Mouse (Mus musculus): Measurements from ENCODE around the gene Dus1l. TPM values are rescaled to one million over a fixed set of nuclear protein-coding genes. Genes with fewer than 3 reads are reported as not detected.

Dus1l gene
- polyA plus RNA-seq (2014; fragmentation: Illumina TruSeq; extraction: RNeasy Lipid Tissue Mini Kit (QIAGEN cat#74804)), result 3.3 TPM

DNA sequence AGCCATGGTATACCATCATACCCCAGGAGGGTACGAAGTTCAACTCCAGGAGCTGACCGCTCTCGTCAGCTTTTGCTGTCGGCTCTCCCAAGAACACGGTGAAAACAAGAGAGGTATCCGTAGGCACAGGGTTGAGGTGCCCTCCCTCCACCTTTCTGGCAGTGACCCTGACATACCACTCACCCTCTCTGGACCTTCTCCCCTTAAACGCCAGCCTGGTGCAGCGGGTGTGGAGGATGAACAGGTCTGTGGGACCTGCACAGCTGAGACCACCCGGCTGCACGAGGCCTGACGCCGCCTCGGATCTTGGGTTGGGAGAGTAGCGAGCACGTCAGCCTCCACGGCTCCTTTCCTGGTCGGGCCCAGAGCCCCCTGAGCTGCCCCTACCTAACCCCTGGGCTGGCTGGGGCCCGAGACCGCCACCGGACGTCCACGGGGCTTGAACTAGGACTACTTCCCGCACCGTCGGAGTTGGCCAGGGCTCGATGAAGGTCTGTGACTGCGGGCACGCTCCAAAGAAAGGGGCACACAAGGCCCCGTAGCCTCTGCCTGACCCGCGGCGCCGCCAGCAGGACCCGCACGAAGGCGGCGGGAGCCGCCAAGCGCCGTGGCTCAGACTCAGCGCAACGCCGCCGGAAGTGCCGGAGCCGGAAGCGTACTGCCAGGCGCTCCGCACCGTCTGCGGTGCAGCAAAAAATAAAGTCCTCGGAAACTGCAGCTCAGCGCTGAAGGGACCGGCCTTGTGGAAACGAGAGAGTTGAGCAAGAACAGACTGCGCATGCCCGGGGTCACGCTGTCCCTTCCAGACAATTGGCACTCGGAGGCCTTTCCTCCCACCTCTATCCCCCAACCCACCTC, at the start of gene Dus1l:
TSS of gene Dus1l (minus strand) at position 648 of the 858 bp plus-strand sequence.

DNA sequence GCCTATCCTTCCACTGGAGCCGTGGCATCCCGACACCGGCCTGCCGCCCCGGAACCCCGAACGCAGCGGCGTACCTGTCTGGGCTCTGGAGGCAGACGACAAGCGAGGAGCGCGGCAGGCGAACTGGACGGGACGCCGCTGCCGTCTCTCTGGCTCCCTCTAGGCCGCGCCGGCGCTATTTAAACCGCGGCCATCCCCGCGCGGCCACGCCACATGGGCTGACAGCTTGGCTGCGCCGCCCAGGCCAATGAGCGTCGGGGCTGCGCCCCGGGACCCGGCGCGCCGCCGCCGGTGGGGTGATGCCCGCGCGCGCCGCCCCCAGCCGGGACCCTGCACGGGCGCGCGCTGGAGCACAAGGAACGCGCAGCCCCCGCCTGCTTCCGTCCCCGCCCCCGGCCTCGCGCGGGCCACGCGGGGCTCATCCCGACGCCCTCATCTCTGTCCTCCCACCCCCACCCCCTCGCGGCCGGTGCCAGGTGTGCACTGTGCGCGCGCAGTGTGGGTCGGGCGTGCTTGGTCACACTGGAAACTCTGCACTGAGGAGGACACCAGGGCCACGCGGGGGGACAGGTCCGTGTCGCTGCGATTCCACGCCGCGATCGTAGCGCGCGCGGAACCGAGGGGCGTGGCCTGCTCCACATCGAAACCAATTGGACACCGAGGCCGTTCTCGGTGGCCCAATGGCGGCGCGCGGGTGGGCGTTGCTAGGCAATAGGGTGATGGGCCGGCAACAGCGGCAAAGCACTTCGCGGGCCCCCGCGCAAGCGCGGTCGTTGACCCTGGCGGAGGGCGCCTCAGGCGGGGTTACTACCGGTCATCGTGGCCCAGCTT, 28.0 kb upstream of the Dus1l start, which contains the start of gene Fasn:
TSS of gene Fasn (minus strand) at position 592 of the 831 bp plus-strand sequence.

DNA sequence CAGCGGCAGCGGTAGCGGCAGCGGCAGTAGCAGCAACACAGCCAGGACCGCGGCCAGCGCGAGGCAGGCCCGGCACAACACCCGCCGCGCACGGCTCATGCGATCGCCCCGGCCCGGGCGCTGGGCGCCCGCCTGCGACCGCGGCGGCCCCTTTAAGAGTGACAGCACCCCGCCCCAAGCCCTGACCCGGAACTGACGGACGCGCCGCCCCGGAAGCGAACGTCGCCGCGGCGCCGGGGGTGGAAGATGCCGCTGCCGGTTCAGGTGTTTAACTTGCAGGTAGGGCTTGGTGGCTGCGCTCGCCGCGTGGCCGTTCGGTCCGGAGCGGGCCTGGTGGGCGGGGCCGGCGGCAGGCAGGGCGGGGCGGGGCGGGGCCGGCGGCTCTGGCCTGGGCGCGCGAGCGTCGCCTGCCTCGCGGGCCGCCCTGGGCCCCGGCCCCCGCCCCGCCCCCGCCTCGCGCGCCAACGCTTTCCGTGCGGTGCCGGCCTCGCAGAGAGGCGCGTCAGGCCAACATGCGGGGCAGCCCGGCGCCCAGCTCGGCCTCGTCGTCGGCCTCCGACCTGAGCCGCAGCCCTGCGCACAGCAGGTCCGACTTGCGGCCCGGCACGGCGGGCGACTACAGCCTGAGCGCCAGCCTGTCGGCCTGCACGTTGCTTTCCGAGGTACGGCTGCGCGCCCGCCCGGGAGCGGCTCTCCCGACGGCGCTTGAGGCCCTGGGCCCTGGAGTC, 12.0 kb downstream of the Dus1l start, which contains the start of the genes Rfng and Gps1:
TSS of gene Rfng (minus strand) at position 144 of the 728 bp plus-strand sequence.
TSS of gene Gps1 (plus strand) at position 209 of the 728 bp plus-strand sequence.

DNA sequence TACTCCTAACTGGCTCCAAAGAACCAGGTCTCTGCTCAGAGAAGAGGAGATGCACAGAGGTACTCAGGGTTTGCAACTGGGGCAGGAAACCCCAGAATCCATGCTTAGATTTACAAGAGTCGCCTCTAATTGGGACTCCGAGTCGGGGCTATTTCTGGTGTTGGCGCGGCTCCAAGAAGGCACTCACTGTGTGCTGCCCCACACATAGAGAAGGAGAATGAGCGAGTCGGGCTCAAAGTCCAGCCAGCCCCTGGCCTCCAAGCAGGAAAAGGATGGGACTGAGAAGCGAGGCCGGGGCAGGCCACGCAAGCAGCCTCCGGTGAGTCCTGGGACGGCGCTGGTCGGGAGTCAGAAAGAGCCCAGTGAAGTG, 33.5 kb downstream of the Dus1l start, which contains the start of gene Hmga1b:
TSS of gene Hmga1b (plus strand) at position 123 of the 370 bp plus-strand sequence.

Other genes starting within 250 kb of the Dus1l start
- 1.5 TPM for gene Mcrip1, start 246.7 kb downstream of the Dus1l start, polyA plus RNA-seq (2014; fragmentation: Illumina TruSeq; extraction: RNeasy Lipid Tissue Mini Kit (QIAGEN cat#74804))
- gene Ppp1r27, start 245.3 kb downstream of the Dus1l start, polyA plus RNA-seq (2014; fragmentation: Illumina TruSeq; extraction: RNeasy Lipid Tissue Mini Kit (QIAGEN cat#74804)), result not detected
- gene P4hb, start 223.2 kb downstream of the Dus1l start, polyA plus RNA-seq (2014; fragmentation: Illumina TruSeq; extraction: RNeasy Lipid Tissue Mini Kit (QIAGEN cat#74804)), result 235 TPM
- gene Arhgdia, start 214.8 kb downstream of the Dus1l start, polyA plus RNA-seq (2014; fragmentation: Illumina TruSeq; extraction: RNeasy Lipid Tissue Mini Kit (QIAGEN cat#74804)), result 29.1 TPM
- gene Alyref, start 198.0 kb downstream of the Dus1l start, polyA plus RNA-seq (2014; fragmentation: Illumina TruSeq; extraction: RNeasy Lipid Tissue Mini Kit (QIAGEN cat#74804)), result 37.9 TPM
- 5.8 TPM for gene Anapc11, start 198.0 kb downstream of the Dus1l start, polyA plus RNA-seq (2014; fragmentation: Illumina TruSeq; extraction: RNeasy Lipid Tissue Mini Kit (QIAGEN cat#74804))
- not detected for gene Npb, start 187.9 kb downstream of the Dus1l start, polyA plus RNA-seq (2014; fragmentation: Illumina TruSeq; extraction: RNeasy Lipid Tissue Mini Kit (QIAGEN cat#74804))
- gene Pcyt2, start 178.5 kb downstream of the Dus1l start, polyA plus RNA-seq (2014; fragmentation: Illumina TruSeq; extraction: RNeasy Lipid Tissue Mini Kit (QIAGEN cat#74804)), result 3.4 TPM
- 3.2 TPM for gene Sirt7, start 171.2 kb downstream of the Dus1l start, polyA plus RNA-seq (2014; fragmentation: Illumina TruSeq; extraction: RNeasy Lipid Tissue Mini Kit (QIAGEN cat#74804))
- 10.4 TPM for gene Mafg, start 162.8 kb downstream of the Dus1l start, polyA plus RNA-seq (2014; fragmentation: Illumina TruSeq; extraction: RNeasy Lipid Tissue Mini Kit (QIAGEN cat#74804))
- gene Pycr1, start 152.6 kb downstream of the Dus1l start, polyA plus RNA-seq (2014; fragmentation: Illumina TruSeq; extraction: RNeasy Lipid Tissue Mini Kit (QIAGEN cat#74804)), result 1.6 TPM
- not detected for gene Myadml2, start 148.2 kb downstream of the Dus1l start, polyA plus RNA-seq (2014; fragmentation: Illumina TruSeq; extraction: RNeasy Lipid Tissue Mini Kit (QIAGEN cat#74804))
- gene Notum, start 135.2 kb downstream of the Dus1l start, polyA plus RNA-seq (2014; fragmentation: Illumina TruSeq; extraction: RNeasy Lipid Tissue Mini Kit (QIAGEN cat#74804)), result not detected
- 0.77 TPM for gene Aspscr1, start 123.4 kb downstream of the Dus1l start, polyA plus RNA-seq (2014; fragmentation: Illumina TruSeq; extraction: RNeasy Lipid Tissue Mini Kit (QIAGEN cat#74804))
- gene Cenpx, start 82.7 kb downstream of the Dus1l start, polyA plus RNA-seq (2014; fragmentation: Illumina TruSeq; extraction: RNeasy Lipid Tissue Mini Kit (QIAGEN cat#74804)), result not detected
- gene Lrrc45, start 82.5 kb downstream of the Dus1l start, polyA plus RNA-seq (2014; fragmentation: Illumina TruSeq; extraction: RNeasy Lipid Tissue Mini Kit (QIAGEN cat#74804)), result 0.40 TPM
- gene Rac3, start 74.9 kb downstream of the Dus1l start, polyA plus RNA-seq (2014; fragmentation: Illumina TruSeq; extraction: RNeasy Lipid Tissue Mini Kit (QIAGEN cat#74804)), result not detected
- gene Dcxr, start 69.1 kb downstream of the Dus1l start, polyA plus RNA-seq (2014; fragmentation: Illumina TruSeq; extraction: RNeasy Lipid Tissue Mini Kit (QIAGEN cat#74804)), result not detected
- not detected for gene Cbr2, start 64.3 kb downstream of the Dus1l start, polyA plus RNA-seq (2014; fragmentation: Illumina TruSeq; extraction: RNeasy Lipid Tissue Mini Kit (QIAGEN cat#74804))
- not detected for gene Hmga1b, start 33.6 kb downstream of the Dus1l start, polyA plus RNA-seq (2014; fragmentation: Illumina TruSeq; extraction: RNeasy Lipid Tissue Mini Kit (QIAGEN cat#74804))
- not detected for gene Rfng, start 12.2 kb downstream of the Dus1l start, polyA plus RNA-seq (2014; fragmentation: Illumina TruSeq; extraction: RNeasy Lipid Tissue Mini Kit (QIAGEN cat#74804))
- 10.9 TPM for gene Gps1, start 12.1 kb downstream of the Dus1l start, polyA plus RNA-seq (2014; fragmentation: Illumina TruSeq; extraction: RNeasy Lipid Tissue Mini Kit (QIAGEN cat#74804))
- 2.1 TPM for gene Fasn, start 28.1 kb upstream of the Dus1l start, polyA plus RNA-seq (2014; fragmentation: Illumina TruSeq; extraction: RNeasy Lipid Tissue Mini Kit (QIAGEN cat#74804))
- gene Ccdc57, start 136.5 kb upstream of the Dus1l start, polyA plus RNA-seq (2014; fragmentation: Illumina TruSeq; extraction: RNeasy Lipid Tissue Mini Kit (QIAGEN cat#74804)), result 1.1 TPM
- gene Slc16a3, start 152.1 kb upstream of the Dus1l start, polyA plus RNA-seq (2014; fragmentation: Illumina TruSeq; extraction: RNeasy Lipid Tissue Mini Kit (QIAGEN cat#74804)), result 0.17 TPM
- 69.4 TPM for gene Csnk1d, start 194.9 kb upstream of the Dus1l start, polyA plus RNA-seq (2014; fragmentation: Illumina TruSeq; extraction: RNeasy Lipid Tissue Mini Kit (QIAGEN cat#74804))
- gene Cd7, start 243.0 kb upstream of the Dus1l start, polyA plus RNA-seq (2014; fragmentation: Illumina TruSeq; extraction: RNeasy Lipid Tissue Mini Kit (QIAGEN cat#74804)), result 1.00 TPM

Data from ovary, adult 10 weeks (tissue).